Mouse (Mus musculus) brain, embryonic 14.5 days (tissue): ENCODE data around the gene Hoxb1.

Experiments used
- CTCF ChIP-seq: fragments of 200-500 bp; IDR thresholded peaks from 2 replicates; pipeline ENCODE4 v1.5.1; 2012; ENCODE audit warnings: inconsistent platforms, mild to moderate bottlenecking, moderate library complexity, borderline replicate concordance; ENCODE audit not compliant: insufficient read depth, insufficient read length; ENCODE audit errors: extremely low read depth
- POLR2A ChIP-seq: fragments of 200-500 bp; IDR thresholded peaks from 2 replicates; pipeline ENCODE4 v1.6.1; 2012; ENCODE audit warnings: mild to moderate bottlenecking, inconsistent platforms, borderline replicate concordance; ENCODE audit not compliant: poor library complexity, insufficient read depth, insufficient read length, severe bottlenecking; ENCODE audit errors: extremely low read depth

- TF ChIP-seq CTCF (no peak), POLR2A (no peak)
These were observed 12.1 kb upstream of the Hoxb1 start for GRCm38 (mm10) chr11:96353522-96353841.
